Mouse (Mus musculus): Measurements from ENCODE around the gene Smoc2. TPM values are rescaled to one million over a fixed set of nuclear protein-coding genes. Genes with fewer than 3 reads are reported as not detected.

The Smoc2 gene
- total and polyA plus RNA-seq, 3 experiments: not detected

DNA sequence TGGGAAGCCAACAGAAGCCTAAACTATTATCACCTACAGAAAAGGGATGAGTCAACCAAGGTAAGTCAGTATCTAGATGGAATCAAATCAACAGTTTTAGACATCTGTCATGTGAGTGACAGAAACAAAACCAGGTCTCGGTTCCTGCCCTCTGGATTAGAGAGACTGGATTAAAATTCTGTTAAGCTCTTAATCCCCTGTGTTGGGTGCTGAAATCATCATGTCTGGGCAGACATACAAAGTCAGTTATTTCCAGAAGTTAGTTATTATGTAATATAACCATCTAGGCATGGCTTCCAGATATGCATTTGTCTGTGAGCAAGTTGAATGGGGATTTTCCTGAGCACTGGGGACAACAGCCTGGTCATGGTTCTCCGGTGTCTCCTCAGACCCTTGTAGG is 33.0 kb upstream of the Smoc2 start:
- no peak overlapping the region for H3K27ac ChIP-seq (ENCODE audit: control insufficient read depth, low read depth, low read length)
- no peaks in the 10 kb centered on the region for H3K9me3 ChIP-seq (replicated peaks; ENCODE audit: insufficient read depth, low read length)

DNA sequence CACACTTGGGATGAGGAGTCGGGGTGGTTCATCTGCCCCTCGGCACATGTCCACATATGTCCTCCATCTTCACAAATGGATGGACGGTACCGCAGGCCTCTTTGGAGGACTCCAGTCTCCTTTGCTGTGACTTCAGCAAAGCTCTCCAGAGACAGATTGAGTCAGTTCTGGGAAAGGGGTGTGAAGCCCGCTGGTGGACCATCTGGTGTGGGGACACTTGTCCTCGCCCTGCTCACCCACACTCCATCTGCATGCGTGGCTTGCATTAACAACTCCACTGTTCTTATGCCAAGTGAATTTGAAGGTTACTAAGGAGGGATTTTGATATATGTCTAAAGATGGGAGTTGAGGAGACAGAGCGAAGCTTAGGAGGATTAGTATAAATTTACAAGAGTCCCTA is 31.4 kb upstream of the Smoc2 start:
- H3K4me1 ChIP-seq (ENCODE audit: control insufficient read depth in 1 of 2, insufficient read depth in 2 of 2, low read length in 2 of 2): no peaks in the 10 kb centered on the region

More for the DNA sequence above, 33.0 kb upstream of the Smoc2 start:
- DNase-seq (ENCODE audit: low read depth, low spot score): no peak
- Histone ChIP-seq H3K79me2 (ENCODE audit: control insufficient read depth, insufficient read depth, low read length, poor library complexity) (no peaks in the 10 kb centered on the region), H3K4me1 (ENCODE audit: control insufficient read depth in 1 of 2, insufficient read depth in 2 of 2, low read length in 2 of 2) (no peaks in the 10 kb centered on the region), H3K36me3 (ENCODE audit: control insufficient read depth in 1 of 2, insufficient read depth in 2 of 2, low read length in 2 of 2) (no peaks in the 10 kb centered on the region), H3K4me3 (ENCODE audit: control insufficient read depth in 1 of 2, insufficient read depth in 1 of 2, low read depth in 2 of 2, low read length in 2 of 2) (no peak overlapping the region), H3K9ac (ENCODE audit: control insufficient read depth, low read depth, low read length, poor library complexity, severe bottlenecking) (no peak overlapping the region), H3K27me3 (ENCODE audit: control insufficient read depth in 1 of 2, insufficient read depth in 2 of 2, low read length in 2 of 2) (no peaks in the 10 kb centered on the region)
- TF ChIP-seq GATA1 (IDR thresholded peaks at IDR 0.05; ENCODE audit: low read depth, low read length): no peak
- TF ChIP-seq EP300 (IDR thresholded peaks at IDR 0.05; ENCODE audit: low read depth in 1 of 2, low read length in 2 of 2): no peak
- TF ChIP-seq CHD2 (IDR thresholded peaks at IDR 0.05; ENCODE audit: low read length): no peak
- TF ChIP-seq NRF1 (IDR thresholded peaks at IDR 0.05; ENCODE audit: insufficient read depth, low read depth, low read length, poor library complexity, severe bottlenecking): no peak
- TF ChIP-seq HCFC1 (IDR thresholded peaks at IDR 0.05; ENCODE audit: low read depth, low read length): no peak
- TF ChIP-seq USF1 (IDR thresholded peaks at IDR 0.05; ENCODE audit: low read depth, low read length): no peak
- TF ChIP-seq ETS1 (IDR thresholded peaks at IDR 0.05; ENCODE audit: low read depth, low read length): no peak
- TF ChIP-seq TBP (IDR thresholded peaks at IDR 0.05; ENCODE audit: low read depth, low read length): no peak
- no peak for TF ChIP-seq POLR2AphosphoS5 (IDR thresholded peaks at IDR 0.05; ENCODE audit: borderline replicate concordance, low read depth, low read length)
- TF ChIP-seq KAT2A (conservative IDR thresholded peaks at IDR 0.05; ENCODE audit: low read depth, low read length): no peak
- no peak for TF ChIP-seq RAD21 (IDR thresholded peaks at IDR 0.05; ENCODE audit: low read depth, low read length)

DNA sequence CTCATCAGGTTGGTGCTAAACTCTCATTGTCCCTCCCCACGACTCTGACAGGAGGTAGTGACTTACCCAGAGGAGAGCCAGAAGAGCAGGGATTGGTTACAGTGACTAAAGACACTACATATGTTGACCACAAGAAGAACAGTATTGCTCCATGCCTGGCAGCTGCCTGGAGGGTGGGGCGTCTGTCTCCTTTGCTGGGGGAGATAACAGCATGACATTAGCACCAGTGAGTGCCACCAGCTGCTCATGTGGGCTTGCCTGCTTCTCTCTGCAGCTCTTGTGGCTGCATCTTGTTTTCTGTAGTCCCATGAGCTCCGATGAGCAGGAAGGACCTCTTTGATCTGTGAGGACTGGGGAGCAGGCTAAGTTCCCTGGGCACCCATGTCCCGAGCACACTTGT is 29.7 kb upstream of the Smoc2 start:
- Histone ChIP-seq H3K79me2 (ENCODE audit: control insufficient read depth, insufficient read depth, low read length, poor library complexity) (no peaks in the 10 kb centered on the region), H3K27ac (ENCODE audit: control insufficient read depth, low read depth, low read length) (no peak overlapping the region), H3K36me3 (ENCODE audit: control insufficient read depth in 1 of 2, insufficient read depth in 2 of 2, low read length in 2 of 2) (no peaks in the 10 kb centered on the region), H3K9ac (ENCODE audit: control insufficient read depth, low read depth, low read length, poor library complexity, severe bottlenecking) (no peak overlapping the region), H3K4me3 (ENCODE audit: control insufficient read depth in 1 of 2, insufficient read depth in 1 of 2, low read depth in 2 of 2, low read length in 2 of 2) (no peak overlapping the region), H3K4me1 (ENCODE audit: control insufficient read depth in 1 of 2, insufficient read depth in 2 of 2, low read length in 2 of 2) (no peaks in the 10 kb centered on the region), H3K27me3 (ENCODE audit: control insufficient read depth in 1 of 2, insufficient read depth in 2 of 2, low read length in 2 of 2) (no peaks in the 10 kb centered on the region), H3K9me3 (replicated peaks; ENCODE audit: insufficient read depth, low read length) (no peaks in the 10 kb centered on the region)
- TF ChIP-seq POLR2A (IDR thresholded peaks at IDR 0.05; ENCODE audit: control insufficient read depth in 1 of 2, insufficient read depth in 1 of 2, low read depth in 1 of 2, low read length in 2 of 2, poor library complexity in 1 of 2): no peak
- no peak for TF ChIP-seq CHD1 (IDR thresholded peaks at IDR 0.05; ENCODE audit: low read depth, low read length)
- no peak for TF ChIP-seq ZNF384 (IDR thresholded peaks at IDR 0.05; ENCODE audit: low read depth, low read length)
- no peak for TF ChIP-seq ZKSCAN1 (IDR thresholded peaks at IDR 0.05; ENCODE audit: low read depth, low read length)
- no peak for DNase-seq (ENCODE audit: low read depth, low spot score)

More for the DNA sequence above, 31.4 kb upstream of the Smoc2 start:
- Histone ChIP-seq H3K79me2 (ENCODE audit: control insufficient read depth, insufficient read depth, low read length, poor library complexity) (no peaks in the 10 kb centered on the region), H3K9ac (ENCODE audit: control insufficient read depth, low read depth, low read length, poor library complexity, severe bottlenecking) (no peak overlapping the region), H3K4me3 (ENCODE audit: control insufficient read depth in 1 of 2, insufficient read depth in 1 of 2, low read depth in 2 of 2, low read length in 2 of 2) (no peak overlapping the region), H3K27me3 (ENCODE audit: control insufficient read depth in 1 of 2, insufficient read depth in 2 of 2, low read length in 2 of 2) (no peaks in the 10 kb centered on the region), H3K9me3 (replicated peaks; ENCODE audit: insufficient read depth, low read length) (no peaks in the 10 kb centered on the region), H3K36me3 (ENCODE audit: control insufficient read depth in 1 of 2, insufficient read depth in 2 of 2, low read length in 2 of 2) (no peaks in the 10 kb centered on the region), H3K27ac (ENCODE audit: control insufficient read depth, low read depth, low read length) (no peak overlapping the region)
- no peak for DNase-seq (ENCODE audit: low read depth, low spot score)
- TF ChIP-seq TAL1 (IDR thresholded peaks at IDR 0.05; ENCODE audit: low read length) (no peak), MYC (IDR thresholded peaks at IDR 0.05; ENCODE audit: low read depth, low read length) (no peak), UBTF (IDR thresholded peaks at IDR 0.05; ENCODE audit: borderline replicate concordance, insufficient read depth, low read depth, low read length) (no peak), RCOR1 (IDR thresholded peaks at IDR 0.05; ENCODE audit: low read depth, low read length) (no peak), CTCF (IDR thresholded peaks at IDR 0.05 in 2 of 3, conservative IDR thresholded peaks at IDR 0.05 in 1 of 3; ENCODE audit: control insufficient read depth in 1 of 3, insufficient read depth in 1 of 3, low read depth in 2 of 3, low read length in 3 of 3, poor library complexity in 1 of 3, severe bottlenecking in 1 of 3) (no peak), E2F4 (IDR thresholded peaks at IDR 0.05; ENCODE audit: borderline replicate concordance, low read depth, low read length) (no peak), CHD1 (IDR thresholded peaks at IDR 0.05; ENCODE audit: low read depth, low read length) (no peak)

Data from MEL (cell line).